Mouse (Mus musculus): ENCODE measurements at regions not wholly inside any gene's neighbourhood (a gene's known extent, or its start where the extent isn't known, plus 50 kb on each side); places are given as distances from the start of the nearest gene placed in this dataset.

GRCm38 (mm10) chr13:78576300-78577296 is 377.0 kb upstream of the Nr2f1 start:
- TF ChIP-seq CTCF (IDR thresholded peaks at IDR 0.05; ENCODE audit: extremely low read depth, insufficient read depth, low read length): no peak
- no peak for TF ChIP-seq POLR2A (IDR thresholded peaks at IDR 0.05; ENCODE audit: extremely low read depth, insufficient read depth, low read length)
